Mouse (Mus musculus) limb, embryonic 13.5 days (tissue): ENCODE results near the gene Tmco1. TPM values are rescaled to one million over a fixed set of nuclear protein-coding genes. Genes with fewer than 3 reads are reported as not detected.

ENCODE experiments used
- ATAC-seq: fragments of 200-750 bp; cut with Nextera tagmentation; 2 replicates; pipeline ENCODE4 v1.8.0; 2017; ENCODE audit warnings: low read depth, moderate number of reproducible peaks, moderate TSS enrichment; ENCODE audit not compliant: low FRiP score
- H3K27ac ChIP-seq: fragments of 300-500 bp; sonication (generic); 2 replicates; pipeline ENCODE4 v1.5.1; 2015; ENCODE audit warnings: inconsistent platforms, mild to moderate bottlenecking, moderate library complexity
- H3K27me3 ChIP-seq: fragments of 300-500 bp; sonication (generic); 2 replicates; pipeline ENCODE4 v1.6.1; 2015; ENCODE audit warnings: mild to moderate bottlenecking, inconsistent platforms
- H3K36me3 ChIP-seq: fragments of 300-500 bp; sonication (generic); 2 replicates; pipeline ENCODE4 v1.6.1; 2015; ENCODE audit warnings: inconsistent platforms, mild to moderate bottlenecking, moderate library complexity
- H3K4me1 ChIP-seq: fragments of 300-500 bp; sonication (generic); 2 replicates; pipeline ENCODE4 v1.6.1; 2015; ENCODE audit warnings: inconsistent platforms
- H3K4me2 ChIP-seq: fragments of 300-500 bp; sonication (generic); replicated peaks from 2 replicates; pipeline ENCODE4 v1.6.1; 2015; ENCODE audit warnings: inconsistent platforms, mild to moderate bottlenecking, moderate library complexity
- H3K4me3 ChIP-seq: fragments of 300-500 bp; sonication (generic); 2 replicates; pipeline ENCODE4 v1.5.1; 2015; ENCODE audit warnings: moderate library complexity, mild to moderate bottlenecking, inconsistent platforms
- H3K9ac ChIP-seq: fragments of 300-500 bp; sonication (generic); 2 replicates; pipeline ENCODE4 v1.6.1; 2015; ENCODE audit warnings: mild to moderate bottlenecking, inconsistent platforms
- H3K9me3 ChIP-seq: fragments of 300-500 bp; sonication (generic); 2 replicates; pipeline ENCODE4 v1.6.1; 2016; ENCODE audit warnings: inconsistent platforms
- WGBS: fragments of 180-500 bp; shearing (Covaris S2); methylation state at CpG from one replicate; pipeline ENCODE4 v1.1.7; 2015; 5-methylcytosine and 5-hydroxymethylcytosine counted together
- polyA plus RNA-seq: library from polyadenylated mRNA; unstranded; fragments of >200 nt; fragmentation: Nextera tagmentation; extraction: Ambion mirVana; gene quantifications from 2 replicates; pipeline ENCODE4 v1.2.1, GENCODE M21; 2015

Gene Tmco1
- polyA plus RNA-seq, 1 experiment from 2014 or later = 80.4 TPM

DNA sequence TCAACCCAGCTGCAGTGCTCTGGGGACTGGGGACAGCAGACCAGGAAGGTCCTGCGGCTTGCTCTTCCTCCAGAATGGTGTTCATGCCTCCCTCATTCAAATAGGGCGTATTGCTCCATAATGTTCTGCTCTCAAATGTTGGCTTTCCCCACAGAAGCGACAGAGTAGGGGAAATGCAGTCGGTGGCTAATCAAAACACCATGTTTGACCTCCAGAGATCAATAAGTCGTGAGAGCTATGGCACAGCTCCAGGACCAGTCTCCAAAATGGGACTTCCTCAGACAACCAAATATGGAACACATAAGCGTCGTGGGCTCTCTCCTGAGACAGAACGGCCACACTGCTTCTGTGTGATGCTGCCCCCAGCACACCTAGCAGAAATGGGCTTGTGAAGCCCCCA, 36.3 kb upstream of the Tmco1 start:
- WGBS = 32% methylated on average over 8 of the region's 8 CpGs
- peaks cover 42% of the 10 kb centered on the region for H3K4me1 ChIP-seq
- H3K4me2 ChIP-seq = 0 out of 2 replicates have a peak overlapping the region, but pooled peaks have one; percentile 19
- no peaks in the 10 kb centered on the region for H3K9me3 ChIP-seq
- H3K36me3 ChIP-seq = no peaks in the 10 kb centered on the region
- ATAC-seq = no peak
- H3K27me3 ChIP-seq = no peaks in the 10 kb centered on the region
- H3K27ac ChIP-seq = peak overlapping the region; percentile 39; the same call in 1 of the 2 replicates
- H3K9ac ChIP-seq = no peak overlapping the region
- no peak overlapping the region for H3K4me3 ChIP-seq

DNA sequence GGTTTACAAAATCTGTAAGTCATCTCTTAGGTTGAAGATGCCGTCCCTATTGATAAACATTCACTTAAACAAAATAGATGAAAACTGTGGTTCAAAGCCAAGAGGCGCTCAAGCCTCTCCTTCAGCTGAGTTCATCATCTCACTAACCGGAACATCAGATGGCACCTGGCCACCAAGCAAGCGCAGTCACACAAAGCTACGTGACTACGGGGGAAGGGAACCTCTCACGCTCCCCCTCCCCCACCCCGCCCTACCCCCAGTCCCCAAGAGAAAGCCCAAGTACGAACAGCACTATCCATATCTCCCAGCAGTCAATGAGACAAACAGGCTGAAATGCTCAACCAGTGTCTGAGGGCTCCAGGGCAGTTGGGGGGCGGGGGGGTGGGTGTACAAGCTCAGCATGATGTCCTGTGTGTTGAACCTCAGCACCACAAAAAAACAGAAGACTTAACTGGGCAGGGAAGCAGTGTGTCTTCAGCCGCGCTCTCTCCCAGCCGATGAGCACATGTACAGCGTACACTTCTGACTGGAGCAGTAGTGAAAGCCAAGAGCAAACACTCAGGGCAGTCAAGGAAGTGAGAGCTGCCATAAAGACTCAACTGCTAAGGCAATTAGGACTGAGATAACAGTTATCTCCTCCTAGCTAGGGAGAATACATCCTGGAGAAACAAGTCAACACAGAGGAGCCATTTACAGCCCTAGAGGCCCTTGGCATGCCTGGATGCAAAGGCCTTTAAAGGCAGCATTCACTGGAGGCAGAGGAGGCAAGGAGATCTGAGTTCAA, 34.6 kb upstream of the Tmco1 start:
- no peak for ATAC-seq
- 68% methylated on average over 14 of the region's 14 CpGs for WGBS
- Histone ChIP-seq H3K9ac (no peak overlapping the region), H3K4me1 (peaks cover 41% of the 10 kb centered on the region), H3K9me3 (no peaks in the 10 kb centered on the region), H3K27me3 (no peaks in the 10 kb centered on the region), H3K4me2 (no peak overlapping the region), H3K4me3 (no peak overlapping the region), H3K27ac (no peak overlapping the region), H3K36me3 (no peaks in the 10 kb centered on the region)

DNA sequence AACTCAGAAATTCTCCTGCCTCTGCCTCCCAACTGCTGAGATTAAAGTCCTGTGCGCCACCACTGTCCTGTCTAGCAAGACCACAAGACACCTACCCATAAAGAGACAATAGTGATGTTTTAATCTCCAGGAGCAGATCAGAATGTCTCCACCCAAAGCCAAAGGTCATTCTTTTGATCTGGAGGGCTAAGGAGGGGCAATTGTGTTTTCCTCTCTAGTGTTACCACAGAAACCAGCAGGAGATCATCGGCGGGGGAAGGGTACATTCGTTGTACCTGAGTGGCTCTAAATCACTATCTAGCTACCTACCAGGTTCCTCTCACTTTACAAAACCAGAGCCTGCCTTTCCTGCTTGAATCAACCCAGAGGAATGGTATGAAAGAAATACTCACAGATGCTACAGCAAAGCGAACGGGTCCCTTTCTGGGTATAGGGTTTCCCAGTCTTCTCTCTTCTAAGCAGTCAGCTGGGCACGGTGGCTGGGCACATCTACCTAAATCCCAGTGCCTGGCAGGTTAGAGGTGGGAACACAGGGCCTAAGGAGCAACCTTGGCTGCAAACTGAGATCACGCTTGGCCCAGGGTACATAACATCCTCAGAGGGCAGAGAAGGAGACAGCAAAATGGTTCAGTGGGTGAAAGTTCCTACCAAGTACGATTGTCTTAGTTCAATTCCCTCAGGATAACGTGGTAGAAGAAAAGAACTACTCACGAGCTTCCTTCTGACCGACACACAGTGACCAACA, 33.4 kb upstream of the Tmco1 start:
- Histone ChIP-seq H3K27ac (no peak overlapping the region), H3K4me3 (no peak overlapping the region), H3K4me1 (peaks cover 36% of the 10 kb centered on the region), H3K9ac (no peak overlapping the region), H3K36me3 (no peaks in the 10 kb centered on the region), H3K27me3 (no peaks in the 10 kb centered on the region), H3K4me2 (no peak overlapping the region), H3K9me3 (no peaks in the 10 kb centered on the region)
- WGBS = 85% methylated on average over 12 of the region's 12 CpGs
- ATAC-seq = no peak

DNA sequence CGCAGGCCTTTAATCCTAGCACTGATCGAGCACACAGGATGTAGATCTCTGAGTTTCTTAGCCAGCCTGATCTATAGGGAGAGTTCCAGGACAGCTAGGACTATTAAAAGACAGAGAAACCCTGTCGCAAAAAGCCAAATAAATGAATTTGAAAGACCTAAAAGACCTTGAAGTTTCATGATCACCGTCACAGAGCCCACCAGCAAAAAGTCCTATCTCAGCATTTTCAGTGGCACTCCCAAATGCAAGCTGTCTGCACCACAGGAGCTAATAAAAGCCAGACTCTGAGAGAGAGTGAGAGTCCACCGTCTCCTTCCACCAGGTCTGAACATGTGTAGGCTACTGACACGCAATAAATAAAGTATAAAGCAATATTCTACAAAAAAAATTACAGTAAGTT, 29.8 kb upstream of the Tmco1 start:
- H3K27me3 ChIP-seq = no peaks in the 10 kb centered on the region
- no peak overlapping the region for H3K9ac ChIP-seq
- H3K4me2 ChIP-seq = no peak overlapping the region
- 51% methylated on average over 6 of the region's 6 CpGs for WGBS
- H3K27ac ChIP-seq = no peak overlapping the region
- H3K9me3 ChIP-seq = no peaks in the 10 kb centered on the region
- no peak for ATAC-seq
- H3K4me1 ChIP-seq = peaks cover 24% of the 10 kb centered on the region
- H3K4me3 ChIP-seq = no peak overlapping the region
- H3K36me3 ChIP-seq = peaks cover 4% of the 10 kb centered on the region; the same call in 1 of the 2 replicates

DNA sequence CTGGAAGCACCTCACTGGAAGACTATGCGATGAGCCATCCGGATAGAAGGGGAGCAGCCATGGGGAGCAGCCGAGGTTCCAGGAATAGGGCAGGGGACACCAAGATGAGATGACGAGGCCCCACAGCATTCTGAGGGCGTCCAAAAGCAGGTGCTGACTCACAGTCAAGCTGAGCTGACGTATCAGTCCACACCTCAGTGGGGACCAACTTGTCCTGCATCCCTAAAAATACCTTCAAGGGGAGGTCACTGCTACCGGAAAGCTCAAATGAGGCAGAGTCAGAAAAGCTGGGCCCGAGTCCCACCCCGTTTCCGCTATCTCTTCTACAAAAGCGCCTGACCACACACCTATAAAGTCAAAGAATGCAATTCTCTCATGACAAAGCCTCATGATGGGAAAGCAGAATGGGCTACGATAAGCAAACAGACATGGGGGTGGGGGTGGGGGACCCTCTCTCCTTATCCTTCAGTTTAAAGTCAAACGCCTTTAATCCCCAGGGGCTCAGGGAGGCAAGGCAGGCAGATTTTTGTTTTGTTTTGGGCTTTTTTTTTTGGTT, 28.9 kb upstream of the Tmco1 start:
- WGBS = 84% methylated on average over 13 of the region's 13 CpGs

DNA sequence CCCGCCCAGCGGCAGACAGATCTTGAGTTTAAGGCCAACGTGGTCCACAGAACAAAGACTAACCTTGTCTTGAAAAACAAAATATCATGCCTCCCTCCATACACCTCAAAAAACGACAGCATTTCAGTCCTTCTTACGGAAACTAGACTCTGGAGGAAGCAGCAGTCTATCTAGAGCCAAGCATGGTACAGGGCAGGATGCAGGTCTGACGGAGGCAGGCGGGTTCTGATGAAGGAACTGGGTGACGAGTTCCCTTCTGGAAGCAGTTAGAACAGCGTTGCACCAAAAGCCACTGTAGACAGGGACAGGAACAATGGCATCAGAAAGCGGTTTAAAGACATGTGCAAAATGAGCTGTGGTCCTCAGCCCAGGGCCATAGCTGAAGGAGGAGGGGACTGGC, 28.1 kb upstream of the Tmco1 start:
- no peak for ATAC-seq
- H3K27ac ChIP-seq = no peak overlapping the region

More for the DNA sequence above, 28.9 kb upstream of the Tmco1 start:
- Histone ChIP-seq H3K36me3 (peaks cover 4% of the 10 kb centered on the region; the same call in 1 of the 2 replicates), H3K27ac (no peak overlapping the region), H3K4me2 (no peak overlapping the region), H3K9ac (no peak overlapping the region), H3K4me3 (no peak overlapping the region), H3K4me1 (peaks cover 24% of the 10 kb centered on the region), H3K27me3 (no peaks in the 10 kb centered on the region), H3K9me3 (no peaks in the 10 kb centered on the region)
- no peak for ATAC-seq

DNA sequence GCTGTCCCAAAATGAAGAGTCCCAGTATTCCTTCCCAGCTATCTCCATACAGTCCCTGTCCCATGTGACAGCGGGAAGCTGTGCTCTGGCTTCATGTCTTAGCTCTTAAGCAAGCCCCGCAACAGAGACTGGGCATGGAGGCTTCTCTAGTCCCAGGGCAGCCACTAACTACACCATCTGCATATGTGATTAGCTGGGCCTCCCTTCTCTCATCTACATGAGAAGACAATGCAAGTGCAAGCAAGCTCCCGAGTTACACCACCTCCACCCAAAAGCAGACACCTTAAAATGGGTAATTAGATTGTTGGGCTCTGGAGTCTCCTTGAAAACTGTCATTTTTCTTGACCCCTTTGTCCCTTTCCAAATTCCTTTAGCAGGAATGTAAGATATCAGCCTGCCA, 26.1 kb upstream of the Tmco1 start:
- no peak overlapping the region for H3K4me3 ChIP-seq
- H3K9me3 ChIP-seq = no peaks in the 10 kb centered on the region
- 0 out of 2 replicates have a peak overlapping the region, but pooled peaks have one; percentile 78 for H3K4me2 ChIP-seq
- no peak overlapping the region for H3K27ac ChIP-seq
- H3K36me3 ChIP-seq = peaks cover 4% of the 10 kb centered on the region; the same call in 1 of the 2 replicates
- H3K9ac ChIP-seq = no peak overlapping the region
- peaks cover 29% of the 10 kb centered on the region for H3K4me1 ChIP-seq
- ATAC-seq = no peak
- H3K27me3 ChIP-seq = no peaks in the 10 kb centered on the region
- 71% methylated on average over 3 of the region's 3 CpGs for WGBS

More for the DNA sequence above, 28.1 kb upstream of the Tmco1 start:
- no peak overlapping the region for H3K4me3 ChIP-seq
- 88% methylated on average over 10 of the region's 10 CpGs for WGBS
- H3K27me3 ChIP-seq = no peaks in the 10 kb centered on the region
- no peak overlapping the region for H3K4me2 ChIP-seq
- peaks cover 24% of the 10 kb centered on the region for H3K4me1 ChIP-seq
- peaks cover 4% of the 10 kb centered on the region; the same call in 1 of the 2 replicates for H3K36me3 ChIP-seq
- no peaks in the 10 kb centered on the region for H3K9me3 ChIP-seq
- H3K9ac ChIP-seq = no peak overlapping the region

DNA sequence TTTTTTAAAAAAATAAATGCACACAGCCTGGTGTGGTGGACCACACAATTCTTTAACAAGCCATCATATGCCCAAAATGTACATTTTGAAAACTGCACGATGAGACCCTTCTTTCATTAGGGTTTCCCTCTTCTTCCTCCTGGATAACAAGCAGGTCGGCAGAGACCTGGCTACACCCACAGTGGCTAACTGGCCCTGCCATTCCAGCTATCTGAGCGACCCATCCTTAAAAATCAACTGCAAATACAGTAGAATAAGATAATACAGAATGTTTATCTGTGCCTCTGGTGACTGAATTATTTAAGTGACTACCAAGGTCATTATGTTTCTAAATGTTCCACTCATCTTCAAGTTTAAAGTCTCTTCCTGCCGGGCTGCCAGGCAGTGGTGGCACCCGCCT, 25.4 kb upstream of the Tmco1 start:
- Histone ChIP-seq H3K27ac (no peak overlapping the region), H3K36me3 (peaks cover 4% of the 10 kb centered on the region; the same call in 1 of the 2 replicates), H3K4me2 (peak overlapping the region; percentile 78), H3K9me3 (no peaks in the 10 kb centered on the region), H3K4me1 (peaks cover 29% of the 10 kb centered on the region), H3K9ac (peak overlapping the region; percentile 91; the same call in 1 of the 2 replicates), H3K4me3 (peak overlapping the region; percentile 87), H3K27me3 (no peaks in the 10 kb centered on the region)
- ATAC-seq = no peak
- WGBS = 46% methylated on average over 5 of the region's 5 CpGs

DNA sequence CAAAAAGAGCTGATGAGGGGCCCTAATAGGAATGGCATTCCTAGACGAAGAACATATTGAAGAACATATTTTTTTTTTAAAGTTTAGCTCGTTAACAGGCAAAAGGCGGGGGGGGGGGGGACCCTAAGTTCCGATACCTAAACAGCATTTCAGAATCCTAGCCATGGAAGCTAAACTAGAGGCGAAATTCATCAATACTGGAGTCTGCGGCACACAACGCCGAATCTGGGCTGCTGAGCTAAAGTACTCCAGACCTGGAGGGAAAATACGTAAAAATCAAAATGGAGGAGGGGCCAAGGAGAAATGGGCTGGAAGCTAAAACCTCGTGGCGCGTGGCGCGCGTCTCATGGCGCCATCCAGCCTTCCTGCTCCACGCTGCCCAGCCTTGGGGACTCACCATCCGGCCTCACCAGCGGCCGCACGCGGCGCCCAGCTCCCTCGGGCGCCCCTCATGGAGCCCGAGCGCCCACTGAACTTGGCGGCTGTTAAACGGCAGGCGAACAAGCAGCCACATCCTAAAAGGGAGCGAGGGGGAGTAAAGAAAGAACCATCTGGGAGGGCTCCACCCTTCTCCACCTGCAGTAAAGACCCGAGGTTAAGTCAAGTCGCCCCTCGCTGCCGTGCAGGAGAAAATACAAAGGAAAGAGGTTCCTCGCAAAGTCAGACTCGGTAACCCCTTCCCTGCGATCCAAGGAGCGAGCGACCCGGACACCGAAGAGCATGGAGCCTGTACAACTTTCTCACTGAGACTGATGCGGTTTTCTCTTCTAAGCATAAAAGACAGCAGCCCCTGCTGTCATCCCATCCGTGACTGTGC, 24.5 kb upstream of the Tmco1 start:
- Histone ChIP-seq H3K4me3 (peak overlapping the region; percentile 87), H3K4me1 (peaks cover 25% of the 10 kb centered on the region), H3K9me3 (no peaks in the 10 kb centered on the region), H3K27me3 (0 out of 2 replicates have a peak, but pooled peaks cover under 1% of the 10 kb centered on the region), H3K36me3 (peaks cover 4% of the 10 kb centered on the region; the same call in 1 of the 2 replicates), H3K9ac (peak overlapping the region; percentile 91), H3K4me2 (peak overlapping the region; percentile 78), H3K27ac (peak overlapping the region; percentile 94)
- WGBS = 0% methylated on average over 44 of the region's 44 CpGs
- ATAC-seq = 0 out of 2 replicates have a peak, but pooled peaks have one; percentile 18

DNA sequence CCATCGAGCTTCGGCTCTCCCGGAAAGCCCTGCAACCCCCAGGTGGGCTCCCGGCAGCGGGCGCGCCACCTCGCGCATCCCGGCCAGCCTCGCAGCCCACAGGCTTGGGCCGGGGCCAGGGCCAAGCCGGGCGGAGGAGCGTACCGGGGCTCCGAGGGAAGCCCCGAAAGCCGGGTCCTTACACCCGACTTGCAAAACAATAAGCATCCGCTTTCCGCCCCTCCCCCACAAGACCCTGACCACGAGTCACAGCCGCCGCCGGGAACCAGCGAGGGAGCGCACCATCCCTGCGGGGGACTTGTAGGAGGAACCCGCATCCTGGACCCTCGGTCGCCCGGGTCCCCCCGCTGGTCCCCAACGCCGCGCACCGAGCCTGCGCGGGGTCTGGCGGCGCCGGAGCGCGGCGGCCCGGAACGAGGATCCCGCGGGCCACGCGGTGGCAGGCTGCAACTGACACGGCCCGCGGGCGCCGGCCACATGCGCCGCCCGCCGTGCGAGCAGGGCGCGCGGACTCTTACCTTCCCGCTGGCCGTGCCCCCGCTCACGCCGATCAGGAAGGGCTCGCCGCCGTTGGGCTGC, 23.8 kb upstream of the Tmco1 start:
- H3K9me3 ChIP-seq = no peaks in the 10 kb centered on the region
- WGBS = under 1% methylated on average over 71 of the region's 73 CpGs
- H3K27me3 ChIP-seq = peaks cover 6% of the 10 kb centered on the region; the same call in 1 of the 2 replicates
- H3K4me1 ChIP-seq = peaks cover 19% of the 10 kb centered on the region
- H3K9ac ChIP-seq = peak overlapping the region; percentile 91
- H3K36me3 ChIP-seq = peaks cover 4% of the 10 kb centered on the region; the same call in 1 of the 2 replicates
- H3K4me2 ChIP-seq = peak overlapping the region; percentile 78
- H3K4me3 ChIP-seq = peak overlapping the region; percentile 87
- peak; percentile 16 for ATAC-seq
- H3K27ac ChIP-seq = peak overlapping the region; percentile 94

DNA sequence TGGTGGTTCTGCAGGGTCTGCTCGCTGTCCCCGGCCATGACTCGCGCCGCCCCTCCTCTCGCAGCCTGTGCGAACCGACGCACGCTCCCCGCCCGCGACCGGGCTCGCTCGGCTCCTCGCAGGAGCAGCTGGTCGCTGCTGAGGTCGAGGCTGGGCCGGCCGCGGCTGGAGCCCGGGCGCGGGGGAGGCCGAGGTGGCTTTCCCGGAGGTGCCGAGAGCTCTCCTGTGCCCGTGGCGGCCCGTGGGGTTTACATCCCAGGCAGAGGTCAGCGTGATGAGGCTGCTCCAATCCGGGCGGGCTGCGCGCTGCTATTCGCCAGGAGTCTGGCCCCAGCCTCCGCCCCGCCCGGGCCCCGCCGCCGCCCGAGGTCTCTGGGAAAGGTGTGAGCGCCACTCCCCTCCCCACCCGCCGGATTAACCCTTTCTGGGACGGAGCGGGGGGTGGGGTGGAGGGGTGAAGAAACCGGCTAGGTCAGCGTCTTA, 23.3 kb upstream of the Tmco1 start:
- Histone ChIP-seq H3K9ac (peak overlapping the region; percentile 91), H3K27ac (peak overlapping the region; percentile 94), H3K36me3 (peaks cover 4% of the 10 kb centered on the region; the same call in 1 of the 2 replicates), H3K9me3 (no peaks in the 10 kb centered on the region), H3K4me2 (peak overlapping the region; percentile 78), H3K27me3 (peaks cover 6% of the 10 kb centered on the region; the same call in 1 of the 2 replicates), H3K4me1 (peaks cover 21% of the 10 kb centered on the region), H3K4me3 (peak overlapping the region; percentile 87)
- WGBS = under 1% methylated on average over 51 of the region's 51 CpGs
- ATAC-seq = peak; percentile 94
